Mouse (Mus musculus) G1E (cell line): Measurements from ENCODE around the gene Stk39.

ENCODE experiments used
- CTCF ChIP-seq: IDR thresholded peaks from 2 replicates; pipeline ENCODE4 v1.5.1; 2012; ENCODE audit warnings: low read depth, low read length, inconsistent platforms, mixed read lengths
- GATA1 ChIP-seq: IDR thresholded peaks from 2 replicates; pipeline ENCODE4 v1.6.1; 2012; ENCODE audit warnings: borderline replicate concordance, low read length, inconsistent platforms, mixed read lengths
- GATA2 ChIP-seq: IDR thresholded peaks from 2 replicates; pipeline ENCODE4 v1.6.1; 2012; ENCODE audit warnings: low read depth, low read length, inconsistent platforms, borderline replicate concordance
- POLR2AphosphoS5 ChIP-seq: IDR thresholded peaks from 2 replicates; pipeline ENCODE4 v1.6.1; 2012; ENCODE audit warnings: low read depth, low read length, inconsistent platforms; ENCODE audit not compliant: insufficient replicate concordance
- TAL1 ChIP-seq: conservative IDR thresholded peaks from 2 replicates; pipeline ENCODE4 v1.6.1; 2012; ENCODE audit warnings: low read depth, low read length, inconsistent platforms, mixed read lengths

- TF ChIP-seq CTCF, result no peak
- TF ChIP-seq GATA1, result no peak
- TF ChIP-seq TAL1, result no peak
- TF ChIP-seq POLR2AphosphoS5, result no peak
- TF ChIP-seq GATA2, result no peak
Measured at GRCm38 (mm10) chr2:68301811-68302542, 170.1 kb downstream of the Stk39 start.
